Mouse (Mus musculus) 3T3-L1 (cell line): ENCODE data around the gene Ptpn22.

ENCODE experiments used
- DNase-seq: peaks from one replicate; pipeline ENCODE4 v3.0.0-alpha.2; 2015; ENCODE audit warnings: low read depth, low spot score

The Ptpn22 gene

DNA sequence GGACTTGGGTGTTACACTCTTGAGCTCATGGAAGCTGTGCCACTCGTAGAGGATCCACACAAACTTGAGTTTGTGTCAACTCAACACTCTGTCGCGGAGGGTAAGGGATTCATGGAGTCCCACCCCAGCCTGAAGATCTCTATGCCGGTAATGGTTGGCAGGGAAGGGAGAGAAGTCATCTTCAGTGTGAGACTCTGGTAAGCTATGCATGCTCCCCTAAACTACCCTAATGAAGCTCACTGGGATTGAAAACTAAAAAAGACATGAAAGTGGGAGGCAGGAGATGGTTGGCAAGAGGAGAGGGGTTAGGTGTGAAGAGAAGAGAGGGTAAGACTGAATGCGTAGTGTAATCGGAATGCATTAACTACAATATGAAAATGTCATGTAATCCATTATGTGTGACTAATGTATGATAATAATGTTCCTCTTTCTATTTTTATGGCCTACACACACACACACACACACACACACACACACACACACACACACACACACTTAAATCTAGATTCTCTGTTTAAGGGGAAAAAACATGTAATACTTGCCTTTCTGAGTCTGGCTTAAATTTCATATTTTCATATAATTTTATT lies 1.5 kb upstream of the Ptpn22 start:
- DNase-seq, result no peak

DNA sequence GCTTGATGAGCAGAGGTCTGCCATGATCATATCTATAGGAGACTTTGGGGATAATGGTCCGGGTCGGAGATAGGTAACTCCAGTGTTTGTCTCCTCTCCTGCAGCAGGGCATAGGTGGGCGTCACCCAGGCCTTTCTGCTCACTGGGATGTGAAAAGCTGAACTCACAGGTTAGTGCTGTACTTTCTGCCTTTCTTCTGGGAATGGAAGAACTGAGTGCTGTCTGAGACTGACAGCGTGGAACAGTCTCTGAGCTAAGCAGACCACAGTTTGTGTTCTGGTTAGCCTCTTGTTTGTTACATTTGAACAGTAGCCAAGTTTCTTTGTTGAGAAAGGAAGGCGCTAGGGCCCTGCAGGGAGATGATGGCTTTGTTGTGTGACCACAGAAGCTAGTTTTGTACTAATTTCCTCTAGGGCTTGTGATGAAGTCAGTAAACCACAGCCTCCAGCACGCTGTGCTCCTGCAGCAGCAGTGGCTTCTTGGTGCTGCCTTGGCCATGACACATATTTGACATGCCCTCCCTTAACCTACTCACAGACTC lies 326 bp downstream of the Ptpn22 start:
- DNase-seq, result peak; percentile 75

DNA sequence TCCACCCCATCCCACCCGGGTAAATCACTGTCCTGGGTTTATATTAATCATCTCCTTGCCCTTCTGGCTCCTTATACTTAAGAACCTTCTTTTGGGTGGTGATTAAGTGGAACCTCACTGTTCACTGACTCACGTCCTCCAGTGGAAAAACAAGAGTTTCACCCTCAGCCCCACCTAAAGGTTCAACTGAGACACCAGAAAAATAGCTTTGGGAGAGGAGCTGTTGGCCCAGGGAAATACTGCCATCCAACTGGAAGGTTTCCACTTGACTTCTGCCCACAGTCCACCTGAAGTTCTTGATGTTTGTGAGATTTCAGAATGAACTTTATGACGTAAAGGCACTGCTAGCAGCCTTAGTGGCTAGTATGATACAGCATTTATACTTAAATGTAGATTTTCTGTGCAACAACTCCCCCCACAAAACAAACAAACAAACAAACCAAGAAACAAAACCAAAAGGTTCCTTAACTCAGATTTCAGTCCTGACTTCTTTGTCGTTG lies 3.2 kb downstream of the Ptpn22 start:
- peak; percentile 44 for DNase-seq

DNA sequence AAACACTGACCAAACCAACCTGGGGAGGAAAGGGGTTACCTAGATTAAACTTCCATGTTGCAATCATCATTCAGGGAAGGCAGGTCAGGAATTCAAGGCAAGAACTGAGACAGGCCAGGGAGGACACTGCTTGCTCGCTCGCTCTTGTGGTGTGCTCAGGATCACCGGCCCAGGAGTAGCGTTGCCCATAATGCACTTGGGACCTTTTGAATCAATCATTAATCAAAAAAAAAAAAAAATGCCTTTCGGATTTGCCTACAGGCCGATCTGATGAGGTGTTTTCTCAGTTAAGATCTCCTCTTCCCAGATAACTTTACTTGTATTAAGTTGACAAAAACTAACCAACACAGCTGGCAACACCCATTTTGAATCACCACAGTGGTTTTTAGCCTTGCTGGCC lies 4.6 kb downstream of the Ptpn22 start:
- no peak for DNase-seq

DNA sequence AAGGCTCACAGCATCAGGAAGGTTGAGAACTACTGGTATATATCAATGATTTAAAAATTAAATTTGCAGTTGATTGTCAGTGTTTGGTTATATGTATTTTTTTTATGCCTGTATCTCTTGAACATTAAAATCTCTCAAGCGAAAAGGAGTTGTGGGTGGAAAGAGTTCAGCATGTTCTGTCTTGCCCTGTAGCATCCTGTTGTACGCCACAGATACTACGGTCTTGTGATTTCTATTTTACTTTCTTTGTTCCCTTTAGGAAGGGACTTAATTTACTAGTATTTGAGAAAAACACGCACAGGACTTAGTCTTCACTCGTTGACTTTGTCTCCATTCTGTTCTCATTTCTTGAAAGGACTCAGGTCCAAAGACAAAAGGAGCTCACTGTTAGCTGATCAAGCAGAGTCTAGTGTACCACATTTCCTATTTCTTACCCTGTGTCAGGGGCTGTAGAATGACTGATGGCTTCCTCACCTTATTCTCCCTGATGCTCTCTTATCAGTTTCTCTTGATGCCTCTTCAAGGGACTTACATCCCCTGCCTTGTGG lies 7.9 kb downstream of the Ptpn22 start:
- no peak for DNase-seq

GRCm38 (mm10) chr3:103868008-103868407 lies 8.4 kb downstream of the Ptpn22 start:
- no peak for DNase-seq

GRCm38 (mm10) chr3:103872663-103873098 lies 13.1 kb downstream of the Ptpn22 start:
- peak; percentile 40 for DNase-seq

- DNase-seq, result no peak
Measured at GRCm38 (mm10) chr3:103874329-103874728, 14.7 kb downstream of the Ptpn22 start.

GRCm38 (mm10) chr3:103885946-103886345 lies 26.4 kb downstream of the Ptpn22 start:
- DNase-seq, result no peak

- peak; percentile 86 for DNase-seq
Measured at GRCm38 (mm10) chr3:103887581-103887980, 28.0 kb downstream of the Ptpn22 start.

DNA sequence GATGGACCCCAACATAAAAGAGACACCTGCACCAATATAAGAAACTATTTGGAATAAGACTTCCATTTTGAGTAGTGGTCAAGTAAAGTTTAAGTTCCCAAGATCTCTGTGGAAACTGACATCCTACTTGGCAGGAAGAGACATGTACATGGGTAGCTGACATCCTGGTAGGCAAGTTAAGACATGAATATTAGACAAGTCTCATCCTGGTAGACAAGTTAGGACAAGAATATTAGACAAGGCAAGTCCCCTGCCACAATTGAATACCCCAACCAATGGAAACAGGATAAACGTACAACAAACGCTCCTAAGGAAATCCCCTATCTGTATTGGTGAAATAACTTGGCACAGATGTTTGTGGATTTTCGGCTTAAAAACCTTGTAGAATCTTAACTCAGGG lies 33.8 kb downstream of the Ptpn22 start:
- DNase-seq, result no peak

DNA sequence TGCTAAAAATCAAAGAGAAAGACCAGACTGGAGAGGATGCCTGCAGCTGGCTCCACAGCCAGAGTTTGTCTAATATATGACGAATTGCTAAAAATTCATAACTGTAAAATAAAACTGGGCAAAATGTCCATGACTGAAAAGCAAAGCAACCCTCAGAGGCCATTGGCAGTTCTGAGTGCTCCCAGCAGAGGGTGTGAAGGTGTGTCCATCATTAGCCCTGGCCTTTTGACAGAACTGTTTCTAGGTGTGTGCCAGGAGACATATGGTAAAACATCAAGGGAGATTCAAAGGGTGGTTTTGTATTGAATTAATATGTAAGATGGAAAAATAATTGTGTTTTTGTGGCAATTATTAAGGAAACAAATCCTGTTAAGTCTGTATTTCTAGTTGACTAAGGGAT lies 45.1 kb downstream of the Ptpn22 start:
- peak; percentile 84 for DNase-seq

GRCm38 (mm10) chr3:103907335-103908030 lies 47.9 kb downstream of the Ptpn22 start:
- peak; percentile 69 for DNase-seq

DNA sequence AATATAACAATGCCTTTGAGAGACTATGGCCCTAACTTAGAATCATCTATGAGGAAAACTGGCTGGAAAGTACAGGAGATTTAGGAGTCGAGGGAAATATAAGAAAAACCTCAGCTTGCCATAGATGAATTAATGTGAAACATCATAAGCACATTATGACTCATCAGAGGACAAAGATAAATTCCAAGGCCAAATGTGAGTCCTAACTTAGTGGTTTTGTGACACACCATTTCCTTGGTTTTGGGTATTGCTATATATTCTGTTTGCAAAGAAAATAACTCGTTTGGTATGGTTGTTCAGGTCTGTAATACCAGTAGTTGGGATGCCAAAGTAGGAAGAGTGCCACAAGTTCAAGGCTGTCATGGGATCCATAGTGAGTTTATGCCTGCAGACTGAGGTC lies 49.2 kb downstream of the Ptpn22 start:
- peak; percentile 81 for DNase-seq

DNA sequence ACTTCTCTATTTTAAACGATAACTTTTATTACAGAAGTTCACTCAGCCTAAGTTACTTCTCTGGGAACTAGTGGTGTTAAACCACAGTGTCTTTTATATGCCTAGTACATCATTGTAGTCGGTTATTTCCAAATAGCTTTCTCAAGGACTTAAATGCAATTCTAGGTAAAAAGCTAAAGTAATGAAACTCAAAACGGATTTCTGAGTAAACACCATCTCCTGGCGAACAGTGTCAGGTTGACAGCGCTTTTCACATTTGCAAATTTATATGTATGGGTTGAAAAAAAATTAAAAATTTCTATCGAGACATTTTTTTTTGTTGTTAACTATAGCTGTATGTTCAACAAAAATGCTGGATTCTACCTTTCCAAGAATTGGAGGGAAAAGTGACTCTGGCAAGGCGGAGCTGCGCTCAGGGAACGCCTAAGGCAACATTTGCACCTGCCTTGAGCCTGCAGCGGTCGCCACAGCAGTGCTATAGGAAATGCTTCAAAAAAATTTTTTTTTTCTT lies 53.9 kb downstream of the Ptpn22 start:
- DNase-seq, result peak; percentile 23

DNA sequence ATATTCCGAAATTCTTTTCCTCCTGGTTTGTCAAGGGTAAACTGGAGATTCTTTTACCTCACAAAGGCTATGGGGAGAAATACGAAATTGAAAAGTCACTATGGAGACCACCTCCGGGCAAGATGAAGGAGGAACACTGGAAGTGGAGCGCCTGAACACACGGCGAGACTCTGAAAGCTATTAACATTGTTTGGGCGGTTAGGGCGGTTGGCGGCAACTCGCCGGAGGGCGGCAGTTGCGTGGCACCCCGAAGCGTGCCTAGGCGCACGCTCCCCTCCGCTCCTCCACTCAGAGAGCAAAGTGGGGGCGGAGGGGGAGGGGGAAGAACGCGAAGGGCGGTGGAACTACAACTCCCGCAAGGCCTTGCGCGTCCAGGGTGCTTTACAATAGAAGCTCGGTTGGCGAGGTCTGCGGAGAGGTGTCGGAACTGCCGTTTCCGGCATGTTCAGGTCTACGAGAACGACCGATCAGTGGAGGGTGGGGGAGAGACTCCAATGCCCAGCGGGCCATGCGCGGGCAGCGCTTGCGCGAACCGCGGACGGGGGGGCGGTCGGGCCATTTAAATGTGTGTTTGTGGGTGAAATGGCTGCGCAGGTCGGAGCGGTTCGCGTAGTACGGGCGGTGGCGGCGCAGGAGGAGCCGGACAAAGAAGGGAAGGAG lies 54.5 kb downstream of the Ptpn22 start, which contains the start of gene Rsbn1:
TSS of gene Rsbn1 (plus strand) at position 111 of the 660 bp plus-strand sequence.
- DNase-seq, result peak; percentile 99

- DNase-seq, result peak; percentile 69
Measured at GRCm38 (mm10) chr3:103914732-103915508, 55.3 kb downstream of the Ptpn22 start.

- DNase-seq, result peak; percentile 54
Measured at GRCm38 (mm10) chr3:103915509-103915896, 55.9 kb downstream of the Ptpn22 start.

DNA sequence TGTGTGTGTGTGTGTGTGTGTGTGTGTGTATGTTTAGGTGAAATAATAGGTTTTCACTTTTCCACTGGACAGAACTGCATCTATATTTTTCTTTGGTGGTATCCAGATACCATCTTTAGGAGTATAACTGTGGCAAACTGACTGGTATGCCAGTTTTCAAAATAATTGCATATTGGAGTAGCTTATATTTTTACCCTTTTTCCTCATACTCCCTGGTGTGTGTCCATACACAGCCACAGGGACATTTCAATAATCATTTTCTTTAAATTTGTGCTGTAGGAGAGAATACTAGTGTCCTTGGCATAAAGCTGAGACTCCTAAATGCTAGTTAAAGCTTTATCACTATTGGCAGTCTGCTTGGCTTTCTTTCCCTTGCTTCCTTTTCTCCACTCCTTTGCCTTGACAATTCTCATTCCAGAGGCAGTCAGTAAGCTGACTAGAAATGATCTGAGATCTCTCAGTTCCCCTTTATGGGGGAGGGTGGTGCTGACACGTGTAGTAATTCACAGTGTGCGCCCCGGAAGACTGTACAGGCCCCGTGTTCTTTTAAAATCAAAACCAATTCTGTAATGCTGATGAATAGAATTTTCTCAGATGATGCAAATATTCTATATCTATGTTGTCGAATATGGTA lies 56.7 kb downstream of the Ptpn22 start:
- DNase-seq, result peak; percentile 66

GRCm38 (mm10) chr3:103916839-103917237 lies 57.2 kb downstream of the Ptpn22 start:
- peak; percentile 40 for DNase-seq

GRCm38 (mm10) chr3:103920094-103920493 lies 60.5 kb downstream of the Ptpn22 start:
- DNase-seq, result no peak
